Mouse (Mus musculus): ENCODE data around the gene Gp2. TPM values are rescaled to one million over a fixed set of nuclear protein-coding genes. Genes with fewer than 3 reads are reported as not detected.

The Gp2 gene
- total RNA-seq (2021) = not detected

GRCm38 (mm10) chr7:119459185-119459584, at the start of gene Gp2:
TSS of gene Gp2 (minus strand) at chr7:119459285.
- DNase-seq (ENCODE audit: extremely low spot score in 1 of 2, low spot score in 1 of 2) = no peak

- no peak for DNase-seq (ENCODE audit: extremely low spot score in 1 of 2, low spot score in 1 of 2)
These were observed 31.1 kb upstream of the Gp2 start for GRCm38 (mm10) chr7:119490041-119490780.

- no peak for DNase-seq (ENCODE audit: extremely low spot score in 1 of 2, low spot score in 1 of 2)
These were observed 27.6 kb upstream of the Gp2 start for GRCm38 (mm10) chr7:119486683-119487082.

- no peak for DNase-seq (ENCODE audit: extremely low spot score in 1 of 2, low spot score in 1 of 2)
These were observed 25.1 kb upstream of the Gp2 start for GRCm38 (mm10) chr7:119484154-119484553.

- DNase-seq (ENCODE audit: extremely low spot score in 1 of 2, low spot score in 1 of 2) = no peak
These were observed 20.2 kb upstream of the Gp2 start, which contains the start of gene Umod for GRCm38 (mm10) chr7:119479256-119479655. TSS of gene Umod (minus strand) at chr7:119479282.

GRCm38 (mm10) chr7:119476500-119477389, 17.7 kb upstream of the Gp2 start:
- no peak for DNase-seq (ENCODE audit: extremely low spot score in 1 of 2, low spot score in 1 of 2)

- DNase-seq (ENCODE audit: extremely low spot score in 1 of 2, low spot score in 1 of 2) = no peak
These were observed 4.9 kb downstream of the Gp2 start for GRCm38 (mm10) chr7:119454192-119454591.

GRCm38 (mm10) chr7:119443849-119444248, 15.2 kb downstream of the Gp2 start:
- peak in 1 of 2 experiments; percentile 33 for DNase-seq (ENCODE audit: extremely low spot score in 1 of 2, low spot score in 1 of 2)

- DNase-seq (ENCODE audit: extremely low spot score in 1 of 2, low spot score in 1 of 2) = no peak
These were observed 17.1 kb downstream of the Gp2 start for GRCm38 (mm10) chr7:119441938-119442337.

GRCm38 (mm10) chr7:119427180-119427616, 31.9 kb downstream of the Gp2 start:
- DNase-seq (ENCODE audit: extremely low spot score in 1 of 2, low spot score in 1 of 2) = peak; percentile 32 to 68

GRCm38 (mm10) chr7:119420730-119421129, 38.4 kb downstream of the Gp2 start:
- DNase-seq (ENCODE audit: extremely low spot score in 1 of 2, low spot score in 1 of 2) = no peak

- DNase-seq (ENCODE audit: extremely low spot score in 1 of 2, low spot score in 1 of 2) = no peak
These were observed 40.6 kb downstream of the Gp2 start for GRCm38 (mm10) chr7:119418523-119418922.

- no peak for DNase-seq (ENCODE audit: extremely low spot score in 1 of 2, low spot score in 1 of 2)
These were observed 64.9 kb downstream of the Gp2 start for GRCm38 (mm10) chr7:119394050-119394732.

Other genes with a start within 250 kb of the Gp2 start
- gene Umod, start 20.0 kb upstream of the Gp2 start, total RNA-seq (2021) = not detected
- gene Acsm5, start 60.2 kb upstream of the Gp2 start, total RNA-seq (2021) = under 1 TPM; 0.45 to 0.71 TPM
- not detected for gene Pdilt, start 64.2 kb upstream of the Gp2 start, total RNA-seq (2021)
- gene Acsm2, start 95.1 kb upstream of the Gp2 start, total RNA-seq (2021) = not detected
- gene Acsm1, start 147.7 kb upstream of the Gp2 start, total RNA-seq (2021) = not detected
- not detected for gene Acsm4, start 230.7 kb upstream of the Gp2 start, total RNA-seq (2021)